Mouse (Mus musculus) adrenal gland, postnatal 36 days (tissue): Measurements from ENCODE around the gene Hunk. TPM values are rescaled to one million over a fixed set of nuclear protein-coding genes. Genes with fewer than 3 reads are reported as not detected.

Source experiments
- DNase-seq, 2 experiments: peaks; one replicate each; pipeline ENCODE4 v3.0.0; 2021; ENCODE audit warnings: mixed read lengths in 1 of 2
- total RNA-seq, 2 experiments: library from RNA; stranded (reverse); gene quantifications; 2 replicates each; pipeline ENCODE4 v1.2.3; 2021

Gene Hunk
- total RNA-seq, 2 experiments from 2014 or later: 4.3 to 10.5 TPM

DNA sequence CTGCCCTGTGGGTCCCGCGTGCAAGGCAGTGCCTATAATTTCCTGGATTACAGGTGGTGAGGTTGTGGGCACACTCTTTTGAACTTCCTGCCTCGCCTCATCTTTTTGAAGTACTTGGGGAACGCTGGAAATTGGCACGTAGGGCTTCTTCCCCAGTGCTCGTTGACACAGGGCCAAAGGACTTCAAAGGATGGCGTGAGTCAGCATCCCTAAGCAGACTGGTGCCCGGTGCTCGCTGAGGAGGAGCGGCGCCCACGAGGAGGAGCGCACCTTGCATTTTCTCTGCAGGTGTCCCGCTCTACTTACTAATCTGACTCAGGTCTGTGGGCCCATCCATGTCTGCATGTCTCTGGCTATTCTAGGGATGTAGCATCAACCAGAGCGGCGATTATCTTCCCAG is 4.9 kb downstream of the Hunk start:
- peak; percentile 74 to 76 for DNase-seq

DNA sequence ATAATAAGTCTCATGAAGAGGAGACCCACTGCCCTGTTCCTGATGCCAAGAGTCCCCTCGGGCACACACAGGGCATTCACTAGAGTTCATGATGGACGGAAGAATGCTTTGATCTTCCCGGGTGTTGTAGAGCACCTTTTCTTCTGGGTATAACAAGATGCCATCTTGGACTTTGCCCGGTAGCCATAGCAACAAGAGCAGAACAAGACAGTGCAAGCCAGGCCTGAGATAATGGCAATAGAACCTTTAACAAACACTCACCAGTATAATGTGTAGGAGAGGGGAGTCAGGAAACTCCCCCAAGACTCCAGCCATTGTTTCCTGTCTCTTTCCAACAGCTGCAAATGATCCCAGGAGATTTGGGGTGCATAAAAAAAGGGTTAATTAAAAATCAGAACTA is 8.9 kb downstream of the Hunk start:
- no peak for DNase-seq

DNA sequence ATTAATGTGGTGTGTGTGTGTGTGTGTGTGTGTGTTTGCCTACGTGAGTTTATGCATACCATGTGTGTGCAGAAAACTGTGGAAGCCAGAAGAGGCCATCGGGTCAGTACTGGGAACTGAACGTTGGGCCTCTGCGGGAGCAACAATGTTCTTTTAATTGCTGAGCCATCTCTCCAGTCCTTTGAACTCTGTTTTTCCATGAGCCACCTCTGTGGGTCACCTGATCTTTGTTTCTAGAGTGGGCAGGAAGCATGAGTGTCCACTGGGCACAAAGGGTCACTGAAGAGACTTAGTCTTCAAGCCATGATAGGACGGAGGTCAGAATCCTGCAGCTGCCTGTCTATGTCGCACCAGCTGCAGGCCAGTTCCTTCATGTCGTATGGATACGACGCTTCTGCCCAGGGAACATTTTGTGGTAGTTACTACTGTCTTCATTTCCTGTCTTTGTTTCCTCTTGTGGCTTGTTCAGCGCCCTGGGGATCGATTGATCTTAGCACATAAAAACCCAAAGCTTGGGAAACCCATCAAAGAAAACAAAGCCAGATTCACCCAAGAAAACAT is 10.3 kb downstream of the Hunk start:
- DNase-seq: no peak

DNA sequence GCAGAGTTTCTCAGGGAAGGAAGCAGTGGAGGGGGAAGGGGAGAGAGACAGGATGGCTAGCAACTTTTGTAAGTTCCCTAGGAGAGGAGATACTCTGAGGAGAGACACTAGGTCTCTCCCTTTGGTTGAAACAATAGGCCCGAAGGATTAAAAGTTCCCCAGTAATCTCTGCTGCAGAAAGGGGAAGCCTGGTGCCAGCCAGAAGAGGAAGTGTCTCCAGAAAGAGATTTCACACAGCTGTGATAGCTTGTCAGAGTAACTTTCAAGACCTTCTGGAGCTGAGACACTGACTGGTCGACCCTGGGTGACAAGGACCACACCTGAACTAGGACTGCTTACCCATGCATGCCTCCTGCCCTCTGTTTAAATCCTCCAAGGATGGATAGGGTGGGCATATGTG is 11.1 kb downstream of the Hunk start:
- no peak for DNase-seq

DNA sequence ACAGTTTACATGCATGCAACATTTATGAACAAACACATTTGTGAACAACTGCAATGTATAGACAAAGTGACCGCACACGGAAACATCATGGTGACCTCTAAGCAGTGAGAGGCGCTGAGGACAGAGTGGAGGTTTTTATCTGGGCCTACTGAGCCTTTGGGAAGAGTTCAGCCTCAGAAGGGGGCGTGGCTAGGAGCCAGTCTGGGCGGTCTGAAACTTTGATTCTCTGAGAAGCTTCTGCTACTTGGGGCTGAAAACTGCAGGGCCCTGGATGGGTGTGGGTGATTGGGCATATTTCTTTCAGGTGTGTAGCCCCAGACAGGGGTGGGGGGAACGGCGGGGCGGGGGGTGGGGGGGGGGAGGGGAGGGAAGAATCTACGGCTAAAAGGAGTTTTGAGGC is 14.5 kb downstream of the Hunk start:
- DNase-seq: peak; percentile 56 to 69

DNA sequence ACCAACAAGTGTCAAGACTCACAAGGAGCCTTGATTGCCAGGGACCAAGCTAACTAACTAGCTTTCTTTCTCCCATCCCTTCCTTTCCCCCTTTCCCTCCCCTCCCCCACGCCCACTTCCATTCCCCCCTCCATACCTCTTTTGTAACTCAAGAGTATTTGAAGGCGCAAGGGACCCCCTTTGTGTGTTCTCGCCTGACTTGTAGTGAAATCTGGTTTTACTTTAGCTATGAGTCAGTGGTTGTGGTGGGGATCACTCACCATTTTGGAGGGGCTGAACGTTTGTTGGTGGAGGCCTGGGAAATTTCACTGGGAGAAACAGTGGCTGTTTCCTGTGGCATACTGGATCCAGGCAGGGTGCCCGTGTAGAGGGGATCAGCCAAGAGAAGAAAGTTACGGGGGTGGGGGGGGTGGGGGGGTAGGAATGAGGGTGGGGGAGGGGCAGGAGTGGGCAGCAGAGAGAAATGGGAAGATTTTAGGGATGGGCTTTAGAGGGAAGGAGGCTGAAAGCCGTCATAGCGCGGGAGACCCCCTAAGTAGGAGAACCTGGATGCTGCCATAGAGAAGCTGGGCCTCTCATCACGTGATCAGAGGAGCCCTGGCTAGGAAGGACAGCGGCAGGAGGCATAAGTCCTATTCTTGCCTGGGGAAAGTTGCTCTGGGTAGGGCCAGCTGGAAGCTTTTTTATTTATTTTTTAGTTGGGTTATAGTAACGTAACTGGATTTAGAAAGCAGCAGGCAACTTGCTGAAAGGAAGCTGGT is 15.3 kb downstream of the Hunk start:
- DNase-seq: no peak

DNA sequence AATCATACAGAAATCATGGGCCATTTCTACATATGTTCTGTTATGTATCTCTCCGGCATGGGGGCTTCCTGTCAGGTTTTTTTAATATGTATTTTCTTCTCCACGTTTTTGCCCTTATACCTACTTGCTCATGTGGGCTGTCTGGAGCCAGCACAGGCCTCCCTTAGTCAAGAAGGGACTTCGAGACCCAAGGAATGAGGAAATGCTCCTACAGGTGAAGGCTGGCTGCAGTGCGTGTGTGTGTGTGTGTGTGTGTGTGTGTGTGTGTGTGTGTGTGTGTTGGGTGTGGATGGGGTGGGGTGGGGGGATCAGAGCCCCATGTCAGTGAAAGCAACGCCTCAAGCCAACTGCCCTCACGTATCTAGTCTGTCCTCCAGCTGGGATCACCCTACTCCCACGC is 16.5 kb downstream of the Hunk start:
- DNase-seq: no peak

DNA sequence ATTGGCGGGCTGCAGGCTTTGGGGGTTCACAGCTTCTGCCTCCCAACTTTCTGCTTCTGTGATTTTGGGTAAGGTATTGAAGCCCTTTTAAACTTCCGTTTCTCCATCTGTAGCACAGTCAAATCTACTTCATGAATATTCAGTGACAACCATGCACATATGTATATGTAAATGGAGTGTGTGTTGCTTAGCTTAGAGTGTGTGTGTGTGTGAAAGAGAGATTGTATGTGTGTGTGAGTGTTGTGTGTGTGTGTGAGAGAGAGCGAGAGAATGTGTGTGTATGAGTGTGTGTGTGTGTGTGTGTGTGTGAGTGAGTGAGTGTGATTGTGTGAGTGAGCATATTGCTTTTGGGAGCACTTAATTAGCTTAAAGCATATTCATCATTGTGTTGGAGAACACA is 19.4 kb downstream of the Hunk start:
- DNase-seq: no peak

DNA sequence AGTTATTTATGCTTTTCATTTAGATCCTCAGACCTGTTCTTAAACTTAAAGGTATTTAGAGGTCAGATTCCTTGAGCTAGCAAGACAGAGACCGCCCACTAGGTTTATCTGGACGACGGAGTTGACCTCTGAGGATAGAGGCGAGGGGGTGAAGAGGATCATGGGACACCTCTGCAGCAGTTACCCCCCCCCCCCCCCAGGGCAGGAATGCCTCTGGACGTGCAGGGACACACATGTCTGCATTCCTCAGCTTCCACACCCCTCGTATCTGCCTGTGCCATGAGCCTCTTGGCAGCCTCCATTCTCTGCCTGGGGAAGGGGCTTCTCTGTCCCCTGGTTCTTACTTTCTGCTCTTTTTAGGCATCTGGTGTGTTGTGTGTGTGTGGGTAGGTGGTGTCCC is 19.8 kb downstream of the Hunk start:
- no peak for DNase-seq

DNA sequence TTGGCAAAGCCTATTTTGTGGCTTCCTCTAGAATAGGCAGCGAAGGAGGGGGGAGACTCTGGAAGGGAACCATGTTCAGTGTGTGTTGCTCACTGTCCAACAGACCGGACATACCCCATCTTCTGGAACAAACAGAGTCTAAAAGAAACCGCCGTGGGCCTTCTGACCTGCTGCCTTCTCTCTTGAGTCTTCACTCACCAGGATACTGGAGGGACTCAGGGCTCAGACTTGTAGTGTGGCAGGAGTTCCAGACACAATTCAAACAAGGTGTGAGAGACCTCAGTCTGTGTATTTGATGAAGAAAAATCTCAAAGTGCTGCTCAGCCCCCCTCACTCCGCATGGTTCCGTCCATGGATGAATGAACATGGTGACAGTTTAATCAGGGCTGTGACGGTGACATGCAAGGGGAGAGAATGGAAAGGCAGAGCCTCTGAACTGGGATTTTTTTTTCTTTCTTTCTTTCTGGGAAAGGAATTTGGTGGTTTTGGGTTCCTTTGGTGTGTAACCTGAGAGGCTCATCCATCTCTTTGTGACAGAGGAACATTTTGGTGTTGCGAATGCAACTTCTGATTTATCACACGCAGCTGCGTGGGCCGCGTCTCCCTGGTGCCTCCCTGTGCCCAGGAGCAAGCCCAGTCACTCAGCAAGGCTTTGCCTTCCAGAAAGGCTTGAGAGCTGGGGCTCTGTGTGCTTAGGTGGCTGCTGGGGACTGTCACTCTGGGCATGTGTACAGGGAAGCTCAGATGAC is 21.9 kb downstream of the Hunk start:
- DNase-seq: no peak

DNA sequence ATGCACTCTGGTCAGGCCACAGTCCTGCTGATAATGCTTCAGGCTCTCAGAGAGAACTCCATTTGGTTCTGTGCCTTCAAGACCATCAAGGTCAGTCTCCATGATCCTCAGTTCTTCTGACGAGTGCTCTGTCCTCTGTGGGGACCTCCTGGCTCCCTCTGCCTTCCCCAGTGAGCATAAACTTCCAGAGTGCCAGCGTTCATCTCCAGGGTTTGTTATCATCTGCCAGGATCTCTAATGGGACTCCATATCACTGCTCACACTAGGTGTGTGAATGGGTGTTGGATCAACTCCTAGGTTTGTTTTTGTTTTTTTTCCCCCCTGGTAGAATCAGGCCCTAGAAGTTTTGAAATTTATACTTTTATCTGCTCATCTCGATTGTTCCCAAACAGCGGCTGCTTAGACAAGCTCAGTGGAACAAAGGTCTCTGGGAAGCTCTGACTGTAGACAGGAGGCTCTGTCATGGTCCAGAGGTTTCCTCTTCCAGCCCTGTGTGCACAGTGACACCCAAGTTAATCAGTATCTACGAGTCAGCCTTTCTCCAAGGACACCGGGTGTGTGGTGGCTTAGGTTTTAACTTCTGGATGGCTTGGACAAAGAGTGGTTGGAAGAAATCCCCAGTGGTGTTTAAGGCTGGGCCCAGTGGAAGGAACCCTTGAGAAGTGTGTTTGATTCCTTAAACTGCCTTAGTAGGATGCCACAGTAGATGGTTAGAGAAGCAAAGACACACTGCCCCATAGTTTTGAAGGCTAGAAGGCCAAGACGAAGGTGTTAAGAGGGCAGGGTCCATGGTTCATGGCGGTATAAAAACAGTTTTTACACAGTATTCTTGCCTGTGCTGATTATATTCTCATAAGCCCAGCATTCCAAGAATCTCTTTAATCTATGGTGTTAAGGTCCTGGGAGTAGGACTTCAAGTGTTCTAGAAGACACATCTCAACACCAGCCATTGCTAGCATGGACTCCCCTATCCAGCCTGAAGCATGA is 26.6 kb downstream of the Hunk start:
- DNase-seq: no peak

DNA sequence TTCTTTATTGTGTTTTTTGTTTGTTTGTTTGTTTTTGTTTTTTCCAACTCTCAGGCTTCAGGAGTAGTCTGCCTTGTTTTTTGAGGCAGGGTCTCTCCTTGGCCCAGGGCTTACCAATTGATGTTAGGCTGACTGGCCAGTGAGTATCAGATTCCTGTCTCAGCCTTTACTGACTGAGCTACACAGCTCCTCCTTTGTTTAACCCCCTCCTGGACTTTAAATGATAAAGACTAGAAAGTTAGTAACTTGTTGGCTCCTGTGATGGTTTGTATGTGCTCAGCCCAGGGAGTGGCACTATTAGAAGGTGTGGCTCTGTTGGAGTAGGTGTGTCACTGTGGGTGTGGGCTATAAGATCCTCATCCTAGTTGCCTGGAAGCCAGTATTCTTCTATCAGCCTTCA is 30.8 kb downstream of the Hunk start:
- no peak for DNase-seq

DNA sequence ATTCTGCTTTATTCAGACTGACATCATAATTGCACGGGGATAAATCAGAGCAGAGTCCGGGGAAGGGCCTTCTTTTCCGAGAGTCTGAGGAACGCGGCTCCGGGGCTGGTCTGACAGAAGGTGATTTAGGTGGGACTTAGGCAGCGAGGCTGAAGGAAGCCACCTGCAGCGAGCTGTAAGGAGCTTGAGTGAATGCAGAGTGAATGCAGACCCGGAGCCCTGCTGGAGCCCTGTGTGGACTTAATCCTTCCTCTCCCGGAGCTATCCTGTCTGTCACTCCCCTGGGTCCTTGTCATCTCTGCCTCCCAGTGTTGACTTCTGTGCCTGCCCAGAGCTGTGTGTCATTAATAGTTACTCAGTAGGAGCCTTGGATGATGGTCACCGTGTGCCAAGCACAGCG is 32.8 kb downstream of the Hunk start:
- peak; percentile 42 to 61 for DNase-seq

DNA sequence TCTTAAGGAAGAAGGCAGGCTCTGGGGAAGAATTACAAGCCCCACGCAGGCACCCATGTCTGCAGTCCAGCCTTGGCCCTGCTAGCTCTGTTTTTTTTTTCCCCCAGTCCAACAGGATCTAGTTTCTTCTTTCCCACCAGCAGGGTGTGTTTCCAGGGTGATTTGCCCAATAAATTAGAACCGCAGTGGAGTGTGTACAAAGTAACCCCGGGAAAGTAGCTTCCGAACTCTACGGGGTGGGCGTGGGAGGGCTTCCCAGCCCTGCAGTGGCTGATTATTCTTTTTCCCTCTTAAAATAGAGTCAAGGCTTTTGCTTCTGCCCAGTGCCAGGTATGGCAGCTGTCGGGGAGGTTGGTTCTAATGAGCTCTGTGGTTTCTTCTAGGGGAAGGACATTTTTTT is 35.3 kb downstream of the Hunk start:
- peak in 1 of 2 experiments; percentile 13 for DNase-seq

DNA sequence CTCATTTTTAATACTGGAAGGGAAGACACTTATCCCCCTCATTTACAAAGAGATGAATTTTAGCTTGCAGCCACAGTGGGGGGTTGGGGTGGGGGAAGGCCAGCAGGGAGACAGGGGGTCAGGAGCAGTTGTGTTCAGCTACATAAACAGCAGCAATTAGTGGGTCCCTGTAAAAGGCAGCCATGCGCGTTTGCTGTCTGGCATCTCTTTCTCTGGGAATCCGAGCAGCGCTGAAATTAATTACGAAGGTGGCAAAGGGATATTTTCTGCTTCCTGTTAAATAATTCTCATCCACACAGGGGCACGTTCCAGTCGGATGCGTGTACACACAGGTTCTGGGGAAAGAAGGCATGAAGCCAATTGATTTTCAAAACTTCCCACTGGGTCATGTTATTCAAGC is 35.7 kb downstream of the Hunk start:
- DNase-seq: no peak

DNA sequence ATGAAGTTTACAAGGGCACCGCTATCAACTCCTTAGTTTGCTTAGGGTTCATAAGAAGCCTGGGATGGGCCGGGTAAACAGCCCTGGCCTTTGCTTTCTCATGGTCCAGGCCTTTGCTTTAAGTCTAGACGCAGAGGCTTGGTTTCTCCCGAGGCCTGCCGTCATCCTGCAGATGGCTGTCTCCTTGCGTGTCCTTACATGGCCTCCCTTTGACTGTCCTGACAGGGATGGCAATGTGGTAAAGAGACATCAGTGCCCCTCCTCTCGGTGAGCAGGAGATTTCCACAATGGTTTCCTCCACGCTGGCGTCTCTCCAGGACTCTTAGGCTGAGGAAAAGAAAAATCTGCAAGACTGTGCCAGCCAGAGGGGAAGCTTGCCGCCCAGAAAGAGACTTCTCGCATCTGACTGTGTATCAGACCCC is 36.3 kb downstream of the Hunk start:
- DNase-seq: peak; percentile 56 to 69

DNA sequence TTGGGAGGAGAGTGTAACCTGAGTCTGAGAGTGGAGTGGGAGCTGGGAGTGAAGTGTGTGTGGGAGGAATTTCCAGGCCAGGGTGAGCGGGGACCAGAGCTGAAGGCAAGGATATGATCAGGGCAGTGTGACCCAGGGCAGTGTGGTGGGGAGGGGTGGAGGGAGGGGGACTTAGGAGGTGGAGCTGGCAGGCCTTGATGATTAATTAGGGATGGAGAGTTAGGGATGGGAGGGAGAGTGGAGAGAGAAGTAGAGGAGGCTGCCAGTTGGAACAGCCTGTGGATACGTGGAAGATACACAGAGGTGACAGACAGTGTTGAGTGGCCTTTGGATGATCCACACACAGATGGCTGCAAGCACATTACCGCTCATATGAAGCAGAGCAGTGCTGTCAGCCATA is 38.1 kb downstream of the Hunk start:
- DNase-seq: no peak

DNA sequence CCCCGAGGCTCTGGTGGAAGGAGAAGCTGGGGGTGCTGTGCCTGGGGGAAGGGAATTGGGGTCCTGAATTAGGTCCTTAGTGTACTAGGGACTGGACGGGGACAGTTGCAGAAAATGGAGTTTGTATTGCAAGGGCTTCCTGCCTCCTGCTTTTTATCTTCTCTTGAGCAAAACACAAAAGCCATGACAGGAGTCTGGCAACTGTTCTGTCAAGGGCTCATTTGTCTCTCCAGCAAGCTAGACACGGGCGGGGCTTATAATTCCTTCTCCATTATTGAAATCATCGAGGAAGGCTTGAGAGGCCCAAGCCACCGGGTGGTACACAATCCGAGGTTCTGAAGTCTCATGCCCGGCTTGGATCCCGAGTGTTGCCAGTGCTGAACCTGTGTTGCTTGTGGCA is 38.6 kb downstream of the Hunk start:
- DNase-seq: peak in 1 of 2 experiments; percentile 14

DNA sequence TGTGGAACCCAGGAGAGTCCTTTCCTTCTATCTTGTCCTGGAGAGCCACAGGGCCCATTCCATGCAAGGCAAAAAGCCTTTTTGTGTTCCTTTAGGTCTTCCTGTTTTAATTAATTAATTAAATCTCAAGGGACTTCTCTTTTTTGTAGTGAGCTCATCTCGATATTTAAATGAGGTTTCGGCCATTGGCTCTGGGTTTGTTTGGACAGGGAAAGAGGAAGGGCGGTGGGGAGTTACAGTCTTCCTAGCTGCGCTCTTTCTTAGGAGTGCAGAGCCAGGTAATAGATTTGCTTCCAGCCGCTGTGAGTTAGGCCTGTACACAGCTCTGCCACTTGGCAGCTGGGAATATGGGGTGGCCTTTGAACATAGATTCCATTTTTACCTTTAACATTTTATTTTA is 40.4 kb downstream of the Hunk start:
- DNase-seq: no peak

DNA sequence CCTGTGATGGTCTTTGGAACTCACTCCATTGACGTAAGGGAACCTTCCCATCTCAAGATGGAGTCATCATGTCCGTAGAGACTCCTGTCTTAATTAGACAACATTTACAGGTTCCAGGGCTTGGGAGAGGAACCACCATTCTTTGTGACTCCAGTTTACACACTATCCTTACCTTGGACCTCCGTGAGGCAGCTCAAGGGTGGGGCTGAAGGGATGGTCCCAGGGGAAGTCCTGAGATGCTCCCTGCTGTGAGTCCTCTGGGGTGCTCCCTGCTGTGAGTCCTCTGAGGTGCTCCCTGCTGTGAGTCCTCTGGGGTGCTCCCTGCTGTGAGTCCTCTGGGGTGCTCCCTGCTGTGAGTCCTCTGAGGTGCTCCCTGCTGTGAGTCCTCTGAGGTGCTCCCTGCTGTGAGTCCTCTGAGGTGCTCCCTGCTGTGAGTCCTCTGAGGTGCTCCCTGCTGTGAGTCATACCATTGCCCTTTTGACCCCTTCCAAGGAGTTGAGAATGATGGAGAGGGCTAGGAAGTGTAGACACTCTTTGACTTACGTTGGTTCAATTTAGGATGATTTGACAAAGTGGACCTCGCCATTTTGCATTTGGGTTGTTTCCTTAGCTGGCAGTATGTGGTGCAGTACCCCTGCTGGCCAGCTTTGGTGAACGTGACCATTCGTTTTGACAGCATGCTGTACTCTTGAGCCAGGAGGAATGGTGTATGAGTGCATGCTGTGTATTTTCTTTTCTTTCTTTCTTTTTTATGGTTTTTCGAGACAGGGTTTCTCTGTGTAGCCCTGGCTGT is 42.2 kb downstream of the Hunk start:
- no peak for DNase-seq

DNA sequence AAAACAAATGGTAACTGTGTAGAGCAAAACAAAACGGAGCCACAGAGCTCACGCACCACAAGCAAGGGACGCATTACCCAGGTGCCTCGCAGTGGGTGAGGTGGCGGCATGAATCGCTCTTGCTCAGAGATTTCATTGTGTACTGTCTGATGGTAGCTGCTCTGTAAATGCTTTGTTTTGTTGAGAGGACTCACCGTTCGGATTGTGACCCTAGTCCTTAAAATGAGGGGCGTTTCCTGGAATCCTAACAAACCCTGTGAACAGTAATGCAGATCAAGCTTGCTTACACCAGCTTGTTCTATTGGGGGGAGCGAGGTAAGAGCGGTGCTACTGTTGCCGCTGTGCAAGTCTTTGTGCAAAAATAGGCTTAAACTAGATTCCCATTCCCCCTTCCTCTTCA is 47.7 kb downstream of the Hunk start:
- no peak for DNase-seq
